Mouse (Mus musculus) heart, postnatal 25 days (tissue): ENCODE results near the gene Mapkapk3. TPM values are rescaled to one million over a fixed set of nuclear protein-coding genes. Genes with fewer than 3 reads are reported as not detected.

ENCODE experiments used
- DNase-seq: peaks from one replicate; pipeline ENCODE4 v3.0.0; 2022; ENCODE audit warnings: low spot score
- intact Hi-C: fragments of 180-260 bp; cut with DNase I; formaldehyde crosslinking; loops from one replicate; pipeline ENCODE4 v1.15.1; 2025
- total RNA-seq, 2 experiments: library from RNA; stranded (reverse); gene quantifications; 2 replicates each; pipeline ENCODE4 v1.2.3; 2021

The Mapkapk3 gene
- total RNA-seq = 10 to 100 TPM; 28.3 to 30.9 TPM

GRCm38 (mm10) chr9:107289211-107290076, at the start of gene Mapkapk3:
Gene Mapkapk3 (minus strand): TSS chr9:107289877.
- peak; percentile 81 for DNase-seq
- intact Hi-C loops = loop anchor here (2.0 to 5.0 kb wide), 4 partner anchors 43 to 602 kb away; partner anchors contain the start of gene Tex264

- intact Hi-C loops = loop anchor here (5.0 kb wide), 2 partner anchors 446 to 651 kb away; partner anchors contain the start of genes Manf and Tex264
- DNase-seq = peak; percentile 42
These were observed 48.7 kb upstream of the Mapkapk3 start, which contains the start of gene Hemk1 for GRCm38 (mm10) chr9:107338172-107338883. Gene Hemk1 (minus strand): TSS chr9:107338350.

DNA sequence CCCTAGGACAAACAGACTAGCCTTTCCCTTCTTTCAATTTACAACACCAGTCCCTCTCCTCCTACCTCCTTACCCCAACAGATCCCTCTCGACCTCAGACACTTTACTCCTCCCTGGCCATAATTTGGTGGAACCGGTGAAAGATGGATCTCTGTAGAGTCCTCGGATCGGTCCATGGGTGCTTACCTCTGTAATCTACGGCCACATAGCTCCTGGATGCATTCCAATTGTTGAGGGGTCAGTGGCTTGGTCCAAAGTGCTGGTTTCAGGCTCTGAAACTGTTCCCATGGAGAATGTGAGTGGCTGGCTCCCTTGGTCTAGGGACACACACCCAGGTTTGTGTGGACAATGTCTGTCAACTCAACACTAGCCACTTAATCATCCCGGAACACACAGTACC, 46.7 kb upstream of the Mapkapk3 start:
- no peak for DNase-seq
- intact Hi-C loops = loop anchor here (1.0 to 5.0 kb wide), 3 partner anchors 42 to 649 kb away; partner anchors contain the start of genes Manf and Tex264

DNA sequence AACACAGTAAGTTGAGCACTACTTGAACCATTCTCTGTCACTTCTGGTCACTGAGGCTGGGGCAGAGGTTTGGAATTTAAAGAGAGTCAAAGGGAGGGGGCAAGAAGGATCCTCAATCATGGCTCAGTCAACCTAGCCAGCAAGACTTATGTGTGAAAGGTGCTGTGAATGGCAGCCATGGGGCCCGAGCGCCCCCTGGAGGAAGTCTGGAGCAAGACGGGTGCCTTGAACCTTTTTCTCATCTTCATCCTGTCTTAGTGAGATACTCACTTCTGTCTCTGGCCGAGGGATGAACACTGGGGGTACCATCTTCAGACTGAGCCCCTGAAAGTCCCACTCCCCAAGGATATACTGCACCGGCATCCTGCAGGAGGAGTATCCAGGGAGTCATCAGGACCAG, 46.2 kb upstream of the Mapkapk3 start:
- intact Hi-C loops = loop anchor here (1.0 to 5.0 kb wide), 3 partner anchors 42 to 649 kb away; partner anchors contain the start of genes Manf and Tex264

GRCm38 (mm10) chr9:107335046-107335445, 45.4 kb upstream of the Mapkapk3 start:
- no peak for DNase-seq
- intact Hi-C loops = loop anchor here (5.0 kb wide), 2 partner anchors 443 to 648 kb away; partner anchors contain the start of genes Manf and Tex264

More for the DNA sequence above, 46.2 kb upstream of the Mapkapk3 start:
- DNase-seq = no peak

GRCm38 (mm10) chr9:107334356-107334755, 44.7 kb upstream of the Mapkapk3 start:
- no peak for DNase-seq
- intact Hi-C loops = loop anchor here (5.0 kb wide), 1 partner anchor 87 kb away; no protein-coding TSS in a partner anchor

DNA sequence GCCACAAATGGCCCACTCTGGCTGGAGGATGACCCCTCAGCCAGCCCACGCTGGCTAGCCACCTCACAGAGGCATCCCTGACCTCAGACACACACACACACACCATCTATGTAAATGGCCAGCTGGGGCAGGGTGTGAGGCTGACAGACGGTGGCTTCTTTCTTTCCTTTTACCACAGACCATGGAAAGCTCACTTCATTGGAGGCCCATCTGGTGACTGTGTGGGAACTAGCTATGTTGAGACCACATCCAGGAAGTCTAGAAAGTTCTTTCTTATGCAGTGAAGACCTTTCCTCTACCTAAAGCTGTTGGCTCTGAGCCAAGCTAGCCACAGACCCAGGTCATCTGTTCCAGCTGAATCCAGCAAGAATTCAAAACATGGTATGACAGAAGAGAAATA, 44.0 kb upstream of the Mapkapk3 start:
- intact Hi-C loops = loop anchor here (5.0 kb wide), 1 partner anchor 86 kb away; no protein-coding TSS in a partner anchor
- DNase-seq = no peak

- intact Hi-C loops = loop anchor here (5.0 kb wide), 1 partner anchor 83 kb away; no protein-coding TSS in a partner anchor
- DNase-seq = no peak
These were observed 41.1 kb upstream of the Mapkapk3 start for GRCm38 (mm10) chr9:107330791-107331190.

DNA sequence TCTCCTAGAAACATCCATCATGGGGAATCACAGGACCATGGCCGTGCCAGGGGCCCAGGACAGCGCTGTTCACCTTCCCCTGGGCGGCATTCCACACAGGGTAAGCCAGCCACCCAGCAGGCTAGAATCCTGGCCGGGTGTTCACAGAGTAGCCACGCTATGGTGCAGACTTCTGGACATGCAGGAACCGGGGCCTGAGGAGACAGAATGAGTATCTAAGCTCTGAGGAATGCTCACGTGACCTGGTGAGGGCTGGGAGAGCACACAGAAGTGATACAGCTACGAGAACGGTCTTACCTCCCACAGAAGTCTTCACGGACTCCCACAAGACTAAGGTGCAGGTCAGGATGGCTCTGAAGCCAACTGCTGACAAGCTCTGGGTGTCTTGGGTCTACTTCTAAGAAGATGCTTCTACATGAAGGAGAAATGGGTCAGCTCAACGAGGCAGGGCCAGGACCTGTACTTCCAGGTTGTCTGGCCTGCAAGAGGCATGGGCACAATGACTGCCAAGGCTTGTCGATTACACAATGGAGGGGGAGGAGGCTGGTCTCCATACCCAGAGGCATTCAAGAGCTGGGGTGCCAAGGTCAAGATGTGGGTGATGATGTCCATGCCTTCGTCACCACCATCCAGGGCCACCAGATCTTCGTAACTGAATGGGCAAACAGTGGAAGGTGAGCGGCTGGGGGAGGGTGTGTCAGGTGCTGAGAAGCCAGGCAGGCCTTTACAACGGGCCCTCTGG, 38.4 kb upstream of the Mapkapk3 start:
- DNase-seq = no peak
- intact Hi-C loops = no loop called here

- DNase-seq = no peak
- intact Hi-C loops = loop anchor here (2.0 kb wide), 1 partner anchor 23 kb away; no protein-coding TSS in a partner anchor
These were observed 36.2 kb upstream of the Mapkapk3 start for GRCm38 (mm10) chr9:107325904-107326303.

DNA sequence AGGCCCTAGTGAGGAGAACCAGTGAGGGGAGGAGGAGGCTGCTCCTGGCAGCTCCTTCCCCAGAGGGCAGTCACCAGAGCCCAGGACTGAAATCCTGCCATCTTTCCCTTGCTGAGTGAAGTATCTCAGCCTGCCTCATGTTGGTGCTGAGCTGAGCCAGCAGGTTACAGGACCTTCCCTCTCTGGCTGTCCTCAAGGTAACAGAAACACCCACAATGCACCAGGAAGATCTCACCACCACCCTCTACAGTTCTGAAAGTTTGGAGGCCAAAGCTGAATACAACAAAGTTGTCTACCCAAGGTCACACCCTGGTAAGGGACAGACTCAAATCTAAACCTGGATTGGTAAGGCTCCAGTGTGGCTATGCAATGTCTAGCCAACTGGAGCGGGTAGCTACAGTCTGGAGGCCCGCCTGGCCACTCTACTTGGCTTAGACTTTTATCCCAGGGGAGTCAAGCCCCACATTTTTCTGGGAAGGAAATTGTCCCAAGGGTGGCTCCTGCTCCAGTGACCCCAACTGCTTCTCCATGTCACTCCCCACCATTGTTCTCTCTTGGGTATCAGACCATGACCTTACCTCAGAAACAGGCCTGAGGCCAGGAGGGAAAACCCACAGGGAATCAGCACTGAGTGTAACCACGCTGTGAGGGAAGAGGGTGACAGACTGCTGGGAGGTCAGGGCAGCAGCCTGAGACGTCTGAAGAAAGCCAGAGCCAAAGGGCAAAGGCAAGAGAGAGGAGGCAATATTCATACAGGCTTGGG, 35.3 kb upstream of the Mapkapk3 start:
- intact Hi-C loops = loop anchor here (2.0 kb wide), 1 partner anchor 22 kb away; no protein-coding TSS in a partner anchor
- no peak for DNase-seq

GRCm38 (mm10) chr9:107323558-107323957, 33.9 kb upstream of the Mapkapk3 start:
- peak; percentile 79 for DNase-seq
- intact Hi-C loops = no loop called here

DNA sequence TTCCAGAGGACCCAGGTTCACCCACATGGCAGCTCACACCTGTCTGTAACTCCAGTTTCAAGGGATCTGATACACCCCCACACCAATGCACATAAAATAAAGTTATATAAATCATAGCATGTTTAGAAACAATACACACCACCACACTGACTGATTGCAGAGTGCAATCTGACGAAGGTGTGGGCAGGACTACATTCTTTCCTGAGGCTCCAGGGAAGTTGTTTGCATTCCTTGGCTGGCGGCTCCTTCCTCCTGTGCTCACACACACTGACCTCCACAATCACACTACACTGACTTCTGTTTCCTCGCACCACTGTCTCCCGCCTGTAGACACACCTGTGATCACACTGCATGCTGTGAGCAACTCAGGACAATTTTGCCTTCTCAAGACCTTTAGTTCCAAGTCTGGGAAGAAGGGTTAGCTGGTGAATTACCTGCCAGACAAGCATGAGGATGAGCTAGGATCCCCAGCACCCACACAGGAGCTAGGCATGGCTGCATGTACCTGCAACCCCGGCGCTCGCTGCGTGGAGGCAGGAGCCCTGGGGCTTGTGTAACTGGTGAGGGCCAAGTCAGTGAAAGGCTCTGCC, 32.9 kb upstream of the Mapkapk3 start:
- intact Hi-C loops = no loop called here
- no peak for DNase-seq

GRCm38 (mm10) chr9:107315791-107316190, 26.1 kb upstream of the Mapkapk3 start:
- intact Hi-C loops = no loop called here
- no peak for DNase-seq

DNA sequence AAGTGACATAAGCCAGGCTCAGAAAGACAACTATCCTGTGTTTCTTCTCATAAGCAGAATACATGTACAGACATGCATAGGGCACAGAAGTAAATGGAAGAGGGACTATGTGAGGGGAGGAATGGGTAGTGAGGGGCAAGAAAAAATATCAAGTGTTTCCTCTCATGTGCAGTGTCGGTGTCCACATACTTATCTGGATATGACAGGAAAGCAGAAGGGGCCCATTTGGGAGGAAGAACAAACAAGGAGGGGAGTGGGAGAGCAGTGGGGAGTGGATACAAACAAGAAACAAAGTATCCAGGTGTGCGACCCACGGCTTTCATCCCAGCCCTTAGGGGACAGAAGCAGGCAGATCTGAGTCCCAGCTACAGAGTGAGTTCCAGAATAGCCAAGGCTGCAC, 24.2 kb upstream of the Mapkapk3 start:
- DNase-seq = no peak
- intact Hi-C loops = no loop called here

DNA sequence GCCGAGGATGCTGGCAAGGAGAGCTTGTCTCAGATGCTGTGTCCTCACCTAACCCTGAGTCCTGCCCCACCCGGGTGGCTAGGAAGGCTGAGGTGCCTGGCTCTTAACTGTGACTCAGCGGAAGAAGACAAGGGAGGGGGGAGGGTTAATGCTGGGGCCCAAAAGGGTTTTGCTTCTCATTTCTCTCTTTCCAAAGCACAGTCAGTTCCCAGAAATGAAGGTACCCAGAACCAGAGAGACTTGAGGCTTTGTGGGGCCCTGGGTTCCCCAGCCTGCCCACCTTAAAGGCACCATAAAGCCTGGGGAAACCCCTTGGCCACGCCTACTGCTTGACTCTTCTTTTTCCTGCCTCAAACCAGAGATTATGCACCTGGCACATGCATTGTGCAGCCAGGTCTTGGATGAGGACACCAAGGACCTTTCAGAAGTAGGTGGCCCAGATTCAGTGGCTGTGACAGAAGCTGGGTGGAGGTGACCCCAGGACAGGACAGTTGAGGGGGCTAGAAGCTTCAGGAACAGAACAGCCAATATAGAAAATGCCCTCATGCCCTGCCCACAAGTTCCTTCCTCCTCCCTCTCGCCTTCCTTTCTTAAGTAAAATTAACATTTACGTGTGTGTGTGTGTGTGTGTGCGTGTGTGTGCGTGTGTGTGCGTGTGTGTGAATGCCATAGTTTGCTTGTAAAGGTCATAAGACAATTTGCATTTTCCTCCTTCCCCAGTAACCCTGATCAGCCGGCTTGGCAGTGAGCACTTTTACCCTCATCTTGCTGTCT, 23.3 kb upstream of the Mapkapk3 start:
- intact Hi-C loops = no loop called here
- DNase-seq = no peak

GRCm38 (mm10) chr9:107309600-107309999, 19.9 kb upstream of the Mapkapk3 start:
- no peak for DNase-seq
- intact Hi-C loops = no loop called here

- intact Hi-C loops = no loop called here
- no peak for DNase-seq
These were observed 19.5 kb upstream of the Mapkapk3 start for GRCm38 (mm10) chr9:107309171-107309570.
